Mouse (Mus musculus): ENCODE results near the gene Ubl4b. TPM values are rescaled to one million over a fixed set of nuclear protein-coding genes. Genes with fewer than 3 reads are reported as not detected.

Gene Ubl4b
- polyA plus RNA-seq, 1 experiment from 2014 or later, result not detected

DNA sequence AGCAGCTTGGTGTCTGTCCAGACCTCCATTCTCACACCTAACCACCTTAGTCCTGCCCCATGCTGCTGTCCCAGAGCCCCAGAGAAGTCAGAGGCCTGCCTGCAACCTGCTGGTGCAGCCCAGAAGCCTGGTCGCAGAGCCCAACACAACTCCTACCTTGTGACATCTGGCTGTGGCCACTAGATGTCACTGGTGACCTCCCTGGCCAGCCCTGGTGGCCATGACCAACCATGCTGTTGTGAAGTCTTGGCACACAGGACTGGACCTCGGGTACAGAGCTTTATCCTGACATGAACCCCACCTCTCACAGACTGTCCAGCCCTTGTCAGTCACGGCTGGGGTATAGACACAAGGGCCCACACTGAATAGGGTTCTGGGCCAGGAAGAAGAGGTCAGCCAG lies 4.3 kb upstream of the Ubl4b start:
- Histone ChIP-seq H3K27me3 (ENCODE audit: control insufficient read depth, insufficient read depth, low read length) (no peaks in the 10 kb centered on the region), H3K9me3 (replicated peaks; ENCODE audit: control insufficient read depth, low read length) (no peaks in the 10 kb centered on the region), H3K27ac (ENCODE audit: low read length) (no peak overlapping the region), H3K4me2 (ENCODE audit: low read depth, low read length) (no peak overlapping the region), H3K4me3 (replicated peaks; ENCODE audit: low read length) (no peak overlapping the region), H3K4me1 (ENCODE audit: control insufficient read depth, insufficient read depth, low read length) (no peaks in the 10 kb centered on the region), H3K36me3 (ENCODE audit: control insufficient read depth, insufficient read depth, low read length) (no peaks in the 10 kb centered on the region), H3K9ac (ENCODE audit: low read length) (no peak overlapping the region)
- WGBS, result 17% methylated on average over 3 of the region's 3 CpGs
- peak; percentile 55; the same call in 1 of the 2 replicates for ATAC-seq (ENCODE audit: insufficient read depth, low FRiP score)

DNA sequence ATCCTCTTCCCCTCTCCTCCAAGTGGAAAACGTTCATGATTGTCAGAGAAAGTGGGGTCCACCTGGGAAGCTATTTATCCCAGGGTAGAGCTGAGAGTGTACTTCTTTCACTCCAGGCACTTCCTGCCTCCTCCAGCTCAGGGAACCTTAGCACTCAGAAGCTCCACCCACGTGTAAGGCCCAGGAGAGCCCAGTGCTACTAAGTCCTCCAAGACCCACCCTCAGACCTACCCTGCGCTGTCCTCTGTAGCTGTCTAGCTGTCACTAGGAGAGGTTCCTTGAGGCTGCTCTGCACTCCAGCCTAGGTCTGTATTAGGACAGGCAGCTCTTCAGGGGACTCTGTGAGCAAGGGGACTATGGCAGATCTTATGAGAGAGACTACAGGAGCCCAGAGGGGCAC lies 3.9 kb upstream of the Ubl4b start:
- H3K27me3 ChIP-seq (ENCODE audit: control insufficient read depth, insufficient read depth, low read length), result no peaks in the 10 kb centered on the region
- H3K9ac ChIP-seq (ENCODE audit: low read length), result no peak overlapping the region
- H3K27ac ChIP-seq (ENCODE audit: low read length), result no peak overlapping the region
- ATAC-seq (ENCODE audit: insufficient read depth, low FRiP score), result no peak
- 32% methylated on average over 3 of the region's 3 CpGs for WGBS
- H3K4me3 ChIP-seq (replicated peaks; ENCODE audit: low read length), result no peak overlapping the region
- H3K9me3 ChIP-seq (replicated peaks; ENCODE audit: control insufficient read depth, low read length), result no peaks in the 10 kb centered on the region
- no peaks in the 10 kb centered on the region for H3K4me1 ChIP-seq (ENCODE audit: control insufficient read depth, insufficient read depth, low read length)
- no peak overlapping the region for H3K4me2 ChIP-seq (ENCODE audit: low read depth, low read length)
- H3K36me3 ChIP-seq (ENCODE audit: control insufficient read depth, insufficient read depth, low read length), result no peaks in the 10 kb centered on the region

DNA sequence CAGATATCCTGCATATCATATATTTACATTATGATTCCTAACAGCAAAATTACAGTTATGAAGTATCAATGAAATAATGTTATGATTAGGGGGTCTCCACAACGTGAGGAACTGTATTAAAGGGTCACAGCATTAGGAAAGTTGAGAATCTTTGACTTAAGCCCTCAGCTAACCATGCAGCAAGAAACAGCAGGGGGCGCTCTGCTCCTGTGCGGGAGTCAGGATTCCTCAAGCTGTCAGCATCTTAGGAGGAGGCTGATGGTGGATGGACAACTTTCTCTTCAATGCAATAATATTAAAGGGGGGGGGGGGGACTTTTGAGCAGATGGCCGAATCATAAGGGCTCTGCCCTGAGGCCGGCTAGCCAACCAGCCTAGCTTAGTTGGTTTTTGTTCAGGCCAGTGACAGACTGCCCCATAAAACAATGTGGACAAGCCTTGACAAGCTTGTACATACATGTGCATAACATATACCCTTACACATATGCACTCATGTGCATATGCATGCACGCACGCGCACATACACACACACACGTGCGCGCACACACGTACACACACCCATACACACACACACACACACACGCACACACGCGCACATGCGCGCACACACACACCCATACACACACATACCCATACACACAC lies 4.3 kb downstream of the Ubl4b start:
- no peaks in the 10 kb centered on the region for H3K4me1 ChIP-seq (ENCODE audit: control insufficient read depth, insufficient read depth, low read length)
- no peaks in the 10 kb centered on the region for H3K36me3 ChIP-seq (ENCODE audit: control insufficient read depth, insufficient read depth, low read length)
- no peak overlapping the region for H3K4me2 ChIP-seq (ENCODE audit: low read depth, low read length)
- H3K27ac ChIP-seq (ENCODE audit: low read length), result no peak overlapping the region
- H3K9me3 ChIP-seq (replicated peaks; ENCODE audit: control insufficient read depth, low read length), result no peaks in the 10 kb centered on the region
- WGBS, result 72% methylated on average over 17 of the region's 17 CpGs
- H3K9ac ChIP-seq (ENCODE audit: low read length), result no peak overlapping the region
- H3K4me3 ChIP-seq (replicated peaks; ENCODE audit: low read length), result no peak overlapping the region
- no peak for ATAC-seq (ENCODE audit: insufficient read depth, low FRiP score)
- no peaks in the 10 kb centered on the region for H3K27me3 ChIP-seq (ENCODE audit: control insufficient read depth, insufficient read depth, low read length)

DNA sequence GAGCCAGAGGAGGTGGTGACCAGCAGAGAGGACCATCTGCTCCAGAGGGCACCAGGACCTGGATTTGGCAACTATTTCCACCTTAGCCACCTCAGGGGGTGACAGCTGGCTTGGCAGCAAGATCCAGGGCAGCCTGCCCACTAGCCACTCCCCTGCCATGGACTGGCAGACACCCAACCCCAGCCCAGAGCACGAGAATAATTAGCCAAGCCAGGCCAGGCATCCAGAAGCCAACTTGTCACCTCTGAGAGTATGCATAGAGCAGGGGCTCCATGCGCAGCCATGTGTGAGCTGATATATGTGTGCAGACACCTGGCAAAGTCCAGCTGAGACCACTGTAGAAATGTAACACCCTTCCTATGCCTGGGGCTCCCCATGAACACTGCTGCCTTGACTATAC lies 7.9 kb downstream of the Ubl4b start:
- Histone ChIP-seq H3K4me3 (replicated peaks; ENCODE audit: low read length) (no peak overlapping the region), H3K36me3 (ENCODE audit: control insufficient read depth, insufficient read depth, low read length) (no peaks in the 10 kb centered on the region), H3K9ac (ENCODE audit: low read length) (no peak overlapping the region), H3K4me2 (ENCODE audit: low read depth, low read length) (no peak overlapping the region), H3K27ac (ENCODE audit: low read length) (no peak overlapping the region), H3K9me3 (replicated peaks; ENCODE audit: control insufficient read depth, low read length) (no peaks in the 10 kb centered on the region), H3K4me1 (ENCODE audit: control insufficient read depth, insufficient read depth, low read length) (no peaks in the 10 kb centered on the region), H3K27me3 (ENCODE audit: control insufficient read depth, insufficient read depth, low read length) (no peaks in the 10 kb centered on the region)
- 65% methylated on average over 2 of the region's 2 CpGs for WGBS
- no peak for ATAC-seq (ENCODE audit: insufficient read depth, low FRiP score)

DNA sequence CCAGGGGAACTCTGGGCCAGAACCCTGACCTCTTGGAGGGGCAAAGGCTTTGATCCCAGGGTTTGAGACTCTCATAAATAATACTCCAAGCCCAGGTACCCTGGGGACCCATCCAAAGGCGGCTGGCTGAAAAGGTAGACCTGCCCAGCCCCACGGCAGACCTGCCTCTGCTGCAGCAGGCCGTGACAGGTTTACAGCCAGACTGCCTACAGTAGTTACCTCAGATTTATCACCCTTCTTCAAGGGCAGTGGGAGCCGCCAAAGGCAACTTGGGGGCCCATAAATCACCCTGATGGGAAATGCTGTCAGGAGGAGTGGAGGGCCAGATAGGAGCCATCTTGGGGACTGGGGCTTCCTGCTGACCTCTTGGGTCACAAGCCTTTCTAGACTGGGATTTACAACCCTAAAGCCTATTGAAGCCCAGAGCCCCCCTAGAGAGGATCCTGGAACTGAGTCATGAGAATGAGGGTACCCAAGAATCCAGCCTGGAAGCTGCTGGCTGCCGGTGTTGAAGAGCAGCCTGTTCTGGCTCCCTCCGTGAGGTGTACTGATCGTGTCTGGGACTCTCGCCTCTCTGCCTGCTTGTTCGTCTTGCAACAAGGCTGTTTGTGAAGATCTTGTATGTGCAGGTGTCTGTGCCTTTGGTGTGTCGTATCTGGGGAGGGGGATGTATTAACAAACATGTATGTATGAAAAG lies 9.0 kb downstream of the Ubl4b start:
- no peak overlapping the region for H3K27ac ChIP-seq (ENCODE audit: low read length)
- WGBS, result 55% methylated on average over 10 of the region's 10 CpGs
- H3K9ac ChIP-seq (ENCODE audit: low read length), result no peak overlapping the region
- H3K4me2 ChIP-seq (ENCODE audit: low read depth, low read length), result no peak overlapping the region
- H3K36me3 ChIP-seq (ENCODE audit: control insufficient read depth, insufficient read depth, low read length), result no peaks in the 10 kb centered on the region
- H3K4me1 ChIP-seq (ENCODE audit: control insufficient read depth, insufficient read depth, low read length), result no peaks in the 10 kb centered on the region
- H3K27me3 ChIP-seq (ENCODE audit: control insufficient read depth, insufficient read depth, low read length), result no peaks in the 10 kb centered on the region
- no peaks in the 10 kb centered on the region for H3K9me3 ChIP-seq (replicated peaks; ENCODE audit: control insufficient read depth, low read length)
- H3K4me3 ChIP-seq (replicated peaks; ENCODE audit: low read length), result no peak overlapping the region
- ATAC-seq (ENCODE audit: insufficient read depth, low FRiP score), result no peak

DNA sequence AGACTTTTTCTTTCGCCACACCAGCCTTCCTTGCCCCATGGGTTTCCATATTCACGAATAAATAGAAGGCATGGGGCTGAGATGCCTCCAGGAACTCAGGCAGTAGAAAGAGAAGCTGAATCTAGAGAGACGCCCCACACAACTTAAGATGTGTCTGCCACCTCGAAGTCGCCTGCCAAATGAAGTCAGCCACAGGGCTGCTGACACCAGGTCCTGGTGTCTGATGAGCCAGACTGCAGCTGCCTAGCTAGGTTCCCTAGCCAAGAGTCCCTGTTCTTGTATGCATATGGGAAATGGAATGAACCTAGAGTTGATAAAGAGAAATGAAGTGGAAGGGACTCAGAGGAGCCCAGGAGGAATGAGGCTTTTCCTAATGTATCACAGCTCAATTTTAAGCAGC lies 9.6 kb downstream of the Ubl4b start:
- ATAC-seq (ENCODE audit: insufficient read depth, low FRiP score), result no peak
- 66% methylated on average over 5 of the region's 5 CpGs for WGBS
- Histone ChIP-seq H3K27me3 (ENCODE audit: control insufficient read depth, insufficient read depth, low read length) (no peaks in the 10 kb centered on the region), H3K9ac (ENCODE audit: low read length) (no peak overlapping the region), H3K36me3 (ENCODE audit: control insufficient read depth, insufficient read depth, low read length) (no peaks in the 10 kb centered on the region), H3K4me1 (ENCODE audit: control insufficient read depth, insufficient read depth, low read length) (no peaks in the 10 kb centered on the region), H3K4me2 (ENCODE audit: low read depth, low read length) (no peak overlapping the region), H3K27ac (ENCODE audit: low read length) (no peak overlapping the region), H3K4me3 (replicated peaks; ENCODE audit: low read length) (no peak overlapping the region), H3K9me3 (replicated peaks; ENCODE audit: control insufficient read depth, low read length) (no peaks in the 10 kb centered on the region)

DNA sequence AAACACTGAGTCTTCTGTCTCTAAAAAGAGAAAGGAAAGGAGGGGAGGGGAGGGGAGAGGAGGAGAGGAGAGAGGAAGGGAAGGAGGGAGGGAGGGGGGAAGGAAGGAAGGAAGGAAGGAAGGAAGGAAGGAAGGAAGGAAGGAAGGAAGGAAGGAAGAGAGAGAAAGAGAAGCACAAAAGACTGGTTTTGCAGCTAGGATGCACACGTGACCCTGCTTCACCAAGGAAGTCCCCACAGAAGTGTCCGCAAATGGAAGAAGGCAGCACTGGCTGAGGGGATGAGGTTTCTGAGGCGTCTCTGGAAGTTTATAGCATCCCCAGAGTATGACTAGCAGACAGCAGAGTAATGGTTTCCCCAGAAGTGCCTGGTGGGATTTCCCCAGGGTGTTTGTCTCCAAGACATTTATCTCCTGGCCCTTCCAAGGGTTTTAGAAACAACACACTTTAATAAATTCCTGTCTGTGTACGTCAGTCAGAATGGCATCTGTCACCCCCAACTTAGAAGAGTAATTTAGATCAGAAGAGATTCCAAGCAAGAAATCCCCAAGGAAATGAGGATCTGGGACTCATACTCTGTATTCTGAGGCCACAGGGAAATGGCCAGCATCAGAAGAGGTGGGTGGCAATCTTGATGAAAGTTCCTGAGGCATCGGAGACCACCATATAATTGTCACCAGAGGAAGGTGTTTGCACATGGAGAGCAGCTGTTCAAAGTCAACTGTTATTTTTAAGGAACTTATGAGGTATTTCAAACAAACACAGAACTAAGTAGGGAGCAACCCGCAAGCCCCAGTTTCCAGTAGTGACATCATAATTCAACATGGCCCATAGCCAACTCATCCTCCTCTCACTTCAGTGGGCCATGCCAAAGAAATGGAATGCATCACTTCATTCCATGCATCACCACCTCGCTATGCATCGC lies 11.5 kb downstream of the Ubl4b start:
- Histone ChIP-seq H3K36me3 (ENCODE audit: control insufficient read depth, insufficient read depth, low read length) (no peaks in the 10 kb centered on the region), H3K27ac (ENCODE audit: low read length) (no peak overlapping the region), H3K4me3 (replicated peaks; ENCODE audit: low read length) (no peak overlapping the region), H3K27me3 (ENCODE audit: control insufficient read depth, insufficient read depth, low read length) (no peaks in the 10 kb centered on the region), H3K9ac (ENCODE audit: low read length) (no peak overlapping the region), H3K4me2 (ENCODE audit: low read depth, low read length) (no peak overlapping the region), H3K9me3 (replicated peaks; ENCODE audit: control insufficient read depth, low read length) (no peaks in the 10 kb centered on the region), H3K4me1 (ENCODE audit: control insufficient read depth, insufficient read depth, low read length) (no peaks in the 10 kb centered on the region)
- 60% methylated on average over 8 of the region's 8 CpGs for WGBS
- no peak for ATAC-seq (ENCODE audit: insufficient read depth, low FRiP score)

DNA sequence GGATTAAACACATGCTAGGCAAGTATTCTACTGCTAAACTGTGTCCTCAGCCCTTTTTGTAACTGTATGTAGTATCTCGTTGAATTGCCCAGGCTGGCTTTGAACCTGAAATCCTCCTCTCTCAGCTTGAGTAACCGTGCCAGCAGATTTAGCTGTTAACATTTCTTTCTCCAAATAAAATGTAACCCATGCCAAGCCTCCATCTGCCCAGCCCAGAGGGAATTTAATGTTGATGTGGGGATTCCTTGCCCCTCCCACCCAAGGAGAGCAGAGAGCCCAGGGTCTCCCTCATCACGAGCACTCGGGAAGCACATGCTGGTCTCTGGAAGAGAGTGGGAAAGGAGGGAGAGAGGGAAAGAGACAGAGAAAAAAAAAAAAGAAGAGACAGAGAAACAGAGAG lies 12.3 kb downstream of the Ubl4b start:
- Histone ChIP-seq H3K36me3 (ENCODE audit: control insufficient read depth, insufficient read depth, low read length) (no peaks in the 10 kb centered on the region), H3K4me1 (ENCODE audit: control insufficient read depth, insufficient read depth, low read length) (0 out of 2 replicates have a peak, but pooled peaks cover under 1% of the 10 kb centered on the region), H3K9ac (ENCODE audit: low read length) (no peak overlapping the region), H3K9me3 (replicated peaks; ENCODE audit: control insufficient read depth, low read length) (no peaks in the 10 kb centered on the region), H3K27ac (ENCODE audit: low read length) (no peak overlapping the region), H3K4me2 (ENCODE audit: low read depth, low read length) (no peak overlapping the region), H3K4me3 (replicated peaks; ENCODE audit: low read length) (no peak overlapping the region), H3K27me3 (ENCODE audit: control insufficient read depth, insufficient read depth, low read length) (no peaks in the 10 kb centered on the region)
- WGBS, result 54% methylated on average over 4 of the region's 4 CpGs
- ATAC-seq (ENCODE audit: insufficient read depth, low FRiP score), result no peak

DNA sequence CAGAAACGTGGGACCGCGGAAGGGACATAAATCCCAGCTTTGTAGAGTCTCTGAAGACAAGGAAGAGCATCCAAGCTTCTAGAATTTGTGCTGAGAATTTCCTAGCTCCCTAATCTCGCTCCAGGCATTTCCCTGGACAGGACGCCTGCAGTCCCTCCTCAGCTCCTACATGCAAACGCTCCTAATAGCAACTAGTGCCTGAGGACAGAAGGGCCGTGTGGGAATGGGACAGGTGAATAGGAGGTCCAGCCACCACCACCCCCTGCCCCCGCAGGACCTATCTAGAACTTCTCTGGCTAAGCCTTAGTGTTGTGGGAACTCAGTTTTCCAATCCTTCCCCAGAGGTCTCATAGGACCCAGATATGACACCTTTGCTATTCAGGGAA lies 17.4 kb downstream of the Ubl4b start:
- Histone ChIP-seq H3K9me3 (replicated peaks; ENCODE audit: control insufficient read depth, low read length) (no peaks in the 10 kb centered on the region), H3K4me3 (replicated peaks; ENCODE audit: low read length) (peak overlapping the region; percentile 25; the same call in 1 of the 2 replicates), H3K9ac (ENCODE audit: low read length) (peak overlapping the region; percentile 61), H3K27me3 (ENCODE audit: control insufficient read depth, insufficient read depth, low read length) (0 out of 2 replicates have a peak, but pooled peaks cover 4% of the 10 kb centered on the region), H3K4me1 (ENCODE audit: control insufficient read depth, insufficient read depth, low read length) (0 out of 2 replicates have a peak, but pooled peaks cover 9% of the 10 kb centered on the region), H3K36me3 (ENCODE audit: control insufficient read depth, insufficient read depth, low read length) (no peaks in the 10 kb centered on the region), H3K27ac (ENCODE audit: low read length) (peak overlapping the region; percentile 23; the same call in 1 of the 2 replicates), H3K4me2 (ENCODE audit: low read depth, low read length) (peak overlapping the region; percentile 48)
- 19% methylated on average over 8 of the region's 8 CpGs for WGBS
- ATAC-seq (ENCODE audit: insufficient read depth, low FRiP score), result no peak

Data from stomach, embryonic 16.5 days (tissue).